Mouse (Mus musculus): Measurements from ENCODE around the gene Tet3. TPM values are rescaled to one million over a fixed set of nuclear protein-coding genes. Genes with fewer than 3 reads are reported as not detected.

Gene Tet3
- total RNA-seq, 1 experiment: 6.0 TPM

DNA sequence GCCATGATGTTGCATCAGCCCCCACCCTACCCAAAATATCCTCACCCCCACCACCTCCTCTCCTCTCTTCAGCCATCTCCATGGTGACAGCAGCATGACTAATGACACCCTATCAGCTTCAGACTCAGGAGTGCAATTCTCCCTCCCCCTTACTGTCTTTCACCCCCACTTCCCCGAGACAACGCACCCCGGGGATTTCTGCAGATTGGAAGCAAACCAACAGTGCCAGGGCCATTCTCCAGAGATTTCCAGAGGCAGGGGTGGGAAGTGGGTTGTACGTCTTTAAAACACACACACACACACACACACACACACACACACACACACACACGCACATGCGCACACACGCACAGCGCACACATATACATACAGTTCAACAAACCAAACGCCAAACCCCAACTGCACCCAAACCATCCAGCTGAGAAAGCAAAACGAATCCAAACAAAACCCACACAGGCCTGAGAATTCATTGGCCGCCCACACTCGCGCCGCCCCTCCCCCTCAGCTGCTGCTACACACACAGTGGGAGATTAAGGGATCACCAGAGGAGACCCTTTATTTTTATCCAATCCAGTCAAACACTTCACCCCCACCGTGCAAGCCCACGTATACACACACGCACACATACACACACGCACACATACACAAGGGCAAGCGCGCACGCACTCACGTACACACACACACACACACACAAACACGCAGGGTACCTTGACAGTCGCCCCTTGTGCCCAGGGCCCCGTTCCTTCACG is 18.2 kb downstream of the Tet3 start:
- TF ChIP-seq HCFC1 (IDR thresholded peaks at IDR 0.05; ENCODE audit: borderline replicate concordance, insufficient read depth, low read length): 0 out of 2 replicates have a peak, but pooled peaks have one; percentile 8
- TF ChIP-seq CHD2 (IDR thresholded peaks at IDR 0.05; ENCODE audit: low read depth, low read length): no peak
- no peak for TF ChIP-seq ZC3H11A (IDR thresholded peaks at IDR 0.05; ENCODE audit: borderline replicate concordance, low read depth, low read length)
- TF ChIP-seq ZNF384 (IDR thresholded peaks at IDR 0.05; ENCODE audit: low read depth, low read length): no peak
- no peaks in the 10 kb centered on the region for H3K9me3 ChIP-seq (ENCODE audit: control insufficient read depth, insufficient read depth, low read depth, low read length)
- 0 out of 2 replicates have a peak overlapping the region, but pooled peaks have one; percentile 55 for H3K9ac ChIP-seq (ENCODE audit: insufficient read depth, low read depth, low read length, poor library complexity, severe bottlenecking)
- no peak overlapping the region for H3K27ac ChIP-seq (ENCODE audit: insufficient read depth, low read depth, low read length, poor library complexity, severe bottlenecking)
- in situ Hi-C loops (cut with MboI; ENCODE audit: low sequenced_read_pairs in 2 of 2, unreplicated experiment in 2 of 2): no loop called here
- H3K4me1 ChIP-seq (ENCODE audit: control insufficient read depth in 2 of 2, insufficient read depth in 2 of 2, low read length in 2 of 2, poor library complexity in 1 of 2): peaks cover 0 to 9% of the 10 kb centered on the region in 2 experiments; a peak in 1 of 4 replicates
- H3K4me3 ChIP-seq (ENCODE audit: insufficient read depth in 1 of 2, low read depth in 1 of 2, low read length in 2 of 2, poor library complexity in 1 of 2, severe bottlenecking in 1 of 2): peak overlapping the region; percentile 67 to 82
- H3K36me3 ChIP-seq (ENCODE audit: control insufficient read depth, insufficient read depth, low read length, poor library complexity, severe bottlenecking): no peaks in the 10 kb centered on the region
- no peak for DNase-seq (ENCODE audit: low read depth, low spot score)

DNA sequence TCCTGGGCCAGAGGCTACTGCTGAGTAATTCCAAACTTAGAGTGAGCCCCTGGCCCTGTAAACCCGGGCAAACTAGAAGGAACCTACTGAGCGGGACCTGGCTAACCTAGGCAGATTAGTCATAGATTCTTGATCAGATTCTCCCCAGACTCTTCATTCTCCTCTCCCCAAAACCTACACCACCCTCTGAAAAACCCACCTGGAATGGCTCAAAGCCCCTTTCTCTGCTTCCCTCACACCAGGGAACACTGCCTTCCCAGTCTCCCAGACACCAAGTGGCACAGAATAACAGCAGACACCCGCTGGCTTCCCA is 18.7 kb downstream of the Tet3 start:
- Histone ChIP-seq H3K36me3 (ENCODE audit: control insufficient read depth, insufficient read depth, low read length, poor library complexity, severe bottlenecking) (no peaks in the 10 kb centered on the region), H3K4me1 (ENCODE audit: control insufficient read depth in 2 of 2, insufficient read depth in 2 of 2, low read length in 2 of 2, poor library complexity in 1 of 2) (peaks cover 0 to 9% of the 10 kb centered on the region in 2 experiments; a peak in 1 of 4 replicates), H3K27ac (ENCODE audit: insufficient read depth, low read depth, low read length, poor library complexity, severe bottlenecking) (no peak overlapping the region), H3K9me3 (ENCODE audit: control insufficient read depth, insufficient read depth, low read depth, low read length) (no peaks in the 10 kb centered on the region), H3K4me3 (ENCODE audit: insufficient read depth in 1 of 2, low read depth in 1 of 2, low read length in 2 of 2, poor library complexity in 1 of 2, severe bottlenecking in 1 of 2) (no peak overlapping the region), H3K9ac (ENCODE audit: insufficient read depth, low read depth, low read length, poor library complexity, severe bottlenecking) (no peak overlapping the region)
- TF ChIP-seq HCFC1 (IDR thresholded peaks at IDR 0.05; ENCODE audit: borderline replicate concordance, insufficient read depth, low read length) (no peak), ZNF384 (IDR thresholded peaks at IDR 0.05; ENCODE audit: low read depth, low read length) (no peak), MAFK (IDR thresholded peaks at IDR 0.05; ENCODE audit: insufficient read depth, low read depth, low read length) (no peak), ZC3H11A (IDR thresholded peaks at IDR 0.05; ENCODE audit: borderline replicate concordance, low read depth, low read length) (no peak), CHD2 (IDR thresholded peaks at IDR 0.05; ENCODE audit: low read depth, low read length) (no peak)
- in situ Hi-C loops (cut with MboI; ENCODE audit: low sequenced_read_pairs in 2 of 2, unreplicated experiment in 2 of 2): no loop called here
- DNase-seq (ENCODE audit: low read depth, low spot score): no peak

DNA sequence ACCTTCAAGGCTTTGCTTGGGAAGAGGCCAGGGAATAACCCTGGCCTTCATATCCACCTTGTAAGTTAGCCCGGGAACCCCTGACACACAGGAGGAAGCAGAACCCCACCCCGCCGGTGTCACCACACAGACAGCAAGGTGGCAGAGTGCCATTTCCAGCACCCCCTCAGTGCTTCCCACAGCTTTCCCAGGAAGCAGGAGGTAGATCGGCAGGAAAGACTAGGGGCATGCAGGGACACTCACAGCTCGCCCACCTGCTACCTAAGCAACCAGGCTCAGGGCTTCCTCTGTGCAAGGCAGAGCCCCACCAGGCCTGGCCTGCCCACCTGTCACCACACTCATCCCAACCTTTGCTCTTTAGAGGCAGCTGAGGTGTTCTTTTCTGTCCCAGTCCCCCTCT is 19.1 kb downstream of the Tet3 start:
- no peaks in the 10 kb centered on the region for H3K9me3 ChIP-seq (ENCODE audit: control insufficient read depth, insufficient read depth, low read depth, low read length)
- H3K4me1 ChIP-seq (ENCODE audit: control insufficient read depth in 2 of 2, insufficient read depth in 2 of 2, low read length in 2 of 2, poor library complexity in 1 of 2): peaks cover 0 to 9% of the 10 kb centered on the region in 2 experiments; a peak in 1 of 4 replicates
- no peaks in the 10 kb centered on the region for H3K36me3 ChIP-seq (ENCODE audit: control insufficient read depth, insufficient read depth, low read length, poor library complexity, severe bottlenecking)
- no peak for TF ChIP-seq CHD2 (IDR thresholded peaks at IDR 0.05; ENCODE audit: low read depth, low read length)
- no peak for TF ChIP-seq HCFC1 (IDR thresholded peaks at IDR 0.05; ENCODE audit: borderline replicate concordance, insufficient read depth, low read length)
- no peak for TF ChIP-seq ZC3H11A (IDR thresholded peaks at IDR 0.05; ENCODE audit: borderline replicate concordance, low read depth, low read length)
- no peak for TF ChIP-seq MAFK (IDR thresholded peaks at IDR 0.05; ENCODE audit: insufficient read depth, low read depth, low read length)
- in situ Hi-C loops (cut with MboI; ENCODE audit: low sequenced_read_pairs in 2 of 2, unreplicated experiment in 2 of 2): no loop called here
- H3K27ac ChIP-seq (ENCODE audit: insufficient read depth, low read depth, low read length, poor library complexity, severe bottlenecking): no peak overlapping the region
- H3K9ac ChIP-seq (ENCODE audit: insufficient read depth, low read depth, low read length, poor library complexity, severe bottlenecking): no peak overlapping the region
- no peak overlapping the region for H3K4me3 ChIP-seq (ENCODE audit: insufficient read depth in 1 of 2, low read depth in 1 of 2, low read length in 2 of 2, poor library complexity in 1 of 2, severe bottlenecking in 1 of 2)
- DNase-seq (ENCODE audit: low read depth, low spot score): no peak

DNA sequence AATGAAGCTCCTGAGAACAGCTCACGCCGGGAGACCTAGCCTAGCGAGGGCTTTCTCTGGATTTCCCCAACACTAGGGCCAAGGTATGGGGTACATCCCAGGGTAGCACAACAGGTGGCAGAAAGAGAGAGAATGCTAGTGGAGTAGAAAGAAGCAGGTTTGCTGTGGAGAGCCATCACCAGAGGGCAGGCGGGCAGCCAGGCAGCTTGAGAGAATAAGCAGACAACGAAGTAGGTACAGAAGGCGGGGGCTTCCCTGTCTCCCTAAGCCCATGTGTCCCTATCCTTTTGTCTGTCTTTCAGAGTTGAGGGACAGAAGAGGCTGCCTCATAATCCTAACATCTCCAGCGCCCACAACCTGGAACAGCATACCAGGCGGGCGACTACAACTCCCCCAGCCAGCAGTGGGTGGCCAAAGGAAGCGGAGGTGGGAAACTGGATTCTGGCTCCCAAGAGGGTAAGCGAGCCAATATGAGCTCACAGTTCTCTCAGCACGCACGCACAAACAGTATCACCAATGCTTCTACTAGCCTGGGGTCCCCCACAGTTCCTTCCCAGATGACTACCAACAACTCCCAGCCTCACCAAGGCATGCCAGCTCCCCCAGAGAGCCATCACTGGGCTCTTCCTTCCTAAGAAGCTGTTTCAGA is 19.6 kb downstream of the Tet3 start:
- TF ChIP-seq HCFC1 (IDR thresholded peaks at IDR 0.05; ENCODE audit: borderline replicate concordance, insufficient read depth, low read length): no peak
- no peak for TF ChIP-seq ZNF384 (IDR thresholded peaks at IDR 0.05; ENCODE audit: low read depth, low read length)
- no peak for TF ChIP-seq MAFK (IDR thresholded peaks at IDR 0.05; ENCODE audit: insufficient read depth, low read depth, low read length)
- TF ChIP-seq ZC3H11A (IDR thresholded peaks at IDR 0.05; ENCODE audit: borderline replicate concordance, low read depth, low read length): no peak
- TF ChIP-seq CHD2 (IDR thresholded peaks at IDR 0.05; ENCODE audit: low read depth, low read length): no peak
- DNase-seq (ENCODE audit: low read depth, low spot score): no peak
- H3K27ac ChIP-seq (ENCODE audit: insufficient read depth, low read depth, low read length, poor library complexity, severe bottlenecking): no peak overlapping the region
- H3K36me3 ChIP-seq (ENCODE audit: control insufficient read depth, insufficient read depth, low read length, poor library complexity, severe bottlenecking): no peaks in the 10 kb centered on the region
- peaks cover 0 to 9% of the 10 kb centered on the region in 2 experiments; a peak in 1 of 4 replicates for H3K4me1 ChIP-seq (ENCODE audit: control insufficient read depth in 2 of 2, insufficient read depth in 2 of 2, low read length in 2 of 2, poor library complexity in 1 of 2)
- in situ Hi-C loops (cut with MboI; ENCODE audit: low sequenced_read_pairs in 2 of 2, unreplicated experiment in 2 of 2): no loop called here
- no peaks in the 10 kb centered on the region for H3K9me3 ChIP-seq (ENCODE audit: control insufficient read depth, insufficient read depth, low read depth, low read length)
- no peak overlapping the region for H3K9ac ChIP-seq (ENCODE audit: insufficient read depth, low read depth, low read length, poor library complexity, severe bottlenecking)
- H3K4me3 ChIP-seq (ENCODE audit: insufficient read depth in 1 of 2, low read depth in 1 of 2, low read length in 2 of 2, poor library complexity in 1 of 2, severe bottlenecking in 1 of 2): no peak overlapping the region

Data from ES-E14 (cell line).